Mouse (Mus musculus): ENCODE data around the gene Znrd1as. TPM values are rescaled to one million over a fixed set of nuclear protein-coding genes. Genes with fewer than 3 reads are reported as not detected.
A peak's percentile ranks its signal among the peaks of the same experiment; 100 is the strongest.
"Not testable (repeated sequence)": the region's sequence is repeated elsewhere in the genome, so short reads cannot be mapped to it uniquely, and the experiment has no call there.

Gene Znrd1as
- polyA plus RNA-seq, 1 experiment from 2014 or later, result 7.9 TPM

DNA sequence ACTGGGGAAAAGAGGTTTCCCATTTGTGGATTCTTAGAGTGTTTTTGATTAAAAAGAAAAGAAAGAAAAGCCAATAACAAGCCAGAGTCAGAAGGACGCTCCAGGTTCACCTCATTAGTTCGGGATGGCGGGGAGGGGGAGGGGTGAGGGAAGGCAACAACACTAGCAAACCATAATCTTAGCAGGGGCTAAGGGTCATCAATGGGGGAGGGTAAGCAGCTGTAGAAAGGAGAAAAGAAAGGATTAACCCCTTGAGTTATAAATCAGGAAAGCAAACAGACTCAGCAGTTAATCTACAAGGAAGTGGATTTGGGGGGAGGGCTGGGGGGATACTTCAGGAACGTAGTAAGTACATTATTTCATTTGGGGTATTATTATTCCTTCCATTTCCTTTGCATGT, 23.5 kb downstream of the Znrd1as start:
- peak overlapping the region; percentile 32 for H3K4me3 ChIP-seq (ENCODE audit: low read depth, low read length)

GRCm38 (mm10) chr17:36982253-36983155, 24.1 kb downstream of the Znrd1as start:
- Histone ChIP-seq H3K27ac (ENCODE audit: low read depth, low read length) (no peak overlapping the region), H3K4me3 (ENCODE audit: low read depth, low read length) (no peak overlapping the region), H3K9ac (ENCODE audit: low read depth, low read length) (no peak overlapping the region), H3K9me3 (replicated peaks; ENCODE audit: control insufficient read depth, low read length) (no peaks in the 10 kb centered on the region), H3K4me1 (ENCODE audit: control insufficient read depth, insufficient read depth, low read length) (peaks cover 4% of the 10 kb centered on the region; the same call in 1 of the 2 replicates), H3K27me3 (ENCODE audit: control insufficient read depth, insufficient read depth, low read length) (peaks cover 7% of the 10 kb centered on the region), H3K4me2 (no peak overlapping the region), H3K36me3 (ENCODE audit: control insufficient read depth, insufficient read depth, low read length) (no peaks in the 10 kb centered on the region)
- 28% methylated on average over 5 of the region's 5 CpGs for WGBS (ENCODE audit: insufficient replicate concordance)
- no peak for ATAC-seq (replicated peaks; ENCODE audit: insufficient number of reproducible peaks, low FRiP score, low TSS enrichment)

More for the DNA sequence above, 23.5 kb downstream of the Znrd1as start:
- Histone ChIP-seq H3K27me3 (ENCODE audit: control insufficient read depth, insufficient read depth, low read length) (peaks cover 7% of the 10 kb centered on the region; the same call in 1 of the 2 replicates), H3K36me3 (ENCODE audit: control insufficient read depth, insufficient read depth, low read length) (no peaks in the 10 kb centered on the region), H3K4me1 (ENCODE audit: control insufficient read depth, insufficient read depth, low read length) (peaks cover 4% of the 10 kb centered on the region; the same call in 1 of the 2 replicates), H3K27ac (ENCODE audit: low read depth, low read length) (no peak overlapping the region), H3K4me2 (peak overlapping the region; percentile 67), H3K9ac (ENCODE audit: low read depth, low read length) (peak overlapping the region; percentile 59; the same call in 1 of the 2 replicates), H3K9me3 (replicated peaks; ENCODE audit: control insufficient read depth, low read length) (no peaks in the 10 kb centered on the region)
- no peak for ATAC-seq (replicated peaks; ENCODE audit: insufficient number of reproducible peaks, low FRiP score, low TSS enrichment)
- WGBS (ENCODE audit: insufficient replicate concordance), result 3% methylated on average over 4 of the region's 4 CpGs

GRCm38 (mm10) chr17:36988475-36988874, 30.1 kb downstream of the Znrd1as start:
- Histone ChIP-seq H3K27ac (ENCODE audit: low read depth, low read length) (no peak overlapping the region), H3K9ac (ENCODE audit: low read depth, low read length) (peak overlapping the region; percentile 22; the same call in 1 of the 2 replicates), H3K36me3 (ENCODE audit: control insufficient read depth, insufficient read depth, low read length) (no peaks in the 10 kb centered on the region), H3K27me3 (ENCODE audit: control insufficient read depth, insufficient read depth, low read length) (peaks cover 26% of the 10 kb centered on the region), H3K4me1 (ENCODE audit: control insufficient read depth, insufficient read depth, low read length) (no peaks in the 10 kb centered on the region; the same call in 1 of the 2 replicates), H3K9me3 (replicated peaks; ENCODE audit: control insufficient read depth, low read length) (no peaks in the 10 kb centered on the region), H3K4me2 (peak overlapping the region; percentile 60), H3K4me3 (ENCODE audit: low read depth, low read length) (peak overlapping the region; percentile 34)
- 8% methylated on average over 24 of the region's 24 CpGs for WGBS (ENCODE audit: insufficient replicate concordance)
- ATAC-seq (replicated peaks; ENCODE audit: insufficient number of reproducible peaks, low FRiP score, low TSS enrichment), result no peak

DNA sequence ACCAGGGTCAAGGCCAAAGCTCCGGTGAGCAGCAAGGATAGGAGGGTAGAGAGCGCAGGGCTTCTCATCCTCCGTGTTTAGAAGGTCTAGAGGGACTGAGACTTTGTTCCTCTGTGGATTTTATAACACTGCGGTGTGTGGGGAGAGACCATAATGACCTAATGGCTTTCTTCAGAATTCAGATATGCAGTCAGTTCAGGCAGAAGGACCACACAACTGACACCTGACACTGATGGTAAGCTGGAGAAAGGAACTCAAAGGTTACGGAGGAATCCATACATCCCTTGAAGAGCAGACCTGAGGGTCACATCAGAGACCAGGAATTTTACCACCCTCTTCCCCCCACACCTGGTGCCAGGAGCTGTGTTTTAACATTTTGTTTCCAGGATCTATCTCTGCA, 31.0 kb downstream of the Znrd1as start, which contains the start of gene H2-M5:
Gene H2-M5 (minus strand): TSS at position 101 of the 400 bp plus-strand sequence.
- ATAC-seq (replicated peaks; ENCODE audit: insufficient number of reproducible peaks, low FRiP score, low TSS enrichment), result no peak
- Histone ChIP-seq H3K9me3 (replicated peaks; ENCODE audit: control insufficient read depth, low read length) (no peaks in the 10 kb centered on the region), H3K36me3 (ENCODE audit: control insufficient read depth, insufficient read depth, low read length) (no peaks in the 10 kb centered on the region), H3K27me3 (ENCODE audit: control insufficient read depth, insufficient read depth, low read length) (peaks cover 26% of the 10 kb centered on the region), H3K4me2 (peak within 1 kb of the TSS; percentile 60), H3K27ac (ENCODE audit: low read depth, low read length) (no peak within 1 kb of the TSS), H3K4me3 (ENCODE audit: low read depth, low read length) (peak within 1 kb of the TSS; percentile 34), H3K4me1 (ENCODE audit: control insufficient read depth, insufficient read depth, low read length) (no peaks in the 10 kb centered on the region; the same call in 1 of the 2 replicates), H3K9ac (ENCODE audit: low read depth, low read length) (peak within 1 kb of the TSS; percentile 22; the same call in 1 of the 2 replicates)
- WGBS (ENCODE audit: insufficient replicate concordance), result 19% methylated on average over 5 of the region's 5 CpGs

- H3K9ac ChIP-seq (ENCODE audit: low read depth, low read length); H3K4me3 ChIP-seq (ENCODE audit: low read depth, low read length); H3K36me3 ChIP-seq (ENCODE audit: control insufficient read depth, insufficient read depth, low read length); H3K9me3 ChIP-seq (replicated peaks; ENCODE audit: control insufficient read depth, low read length); ATAC-seq (replicated peaks; ENCODE audit: insufficient number of reproducible peaks, low FRiP score, low TSS enrichment); H3K27ac ChIP-seq (ENCODE audit: low read depth, low read length); H3K4me2 ChIP-seq; H3K4me1 ChIP-seq (ENCODE audit: control insufficient read depth, insufficient read depth, low read length): not testable (repeated sequence)
- WGBS (ENCODE audit: insufficient replicate concordance), result 73% methylated on average over 6 of the region's 6 CpGs
- H3K27me3 ChIP-seq (ENCODE audit: control insufficient read depth, insufficient read depth, low read length), result peaks cover 26% of the 10 kb centered on the region
Measured at GRCm38 (mm10) chr17:36990630-36991029, 32.2 kb downstream of the Znrd1as start.

GRCm38 (mm10) chr17:36992336-36993104, 34.1 kb downstream of the Znrd1as start:
- Histone ChIP-seq H3K27ac (ENCODE audit: low read depth, low read length) (no peak overlapping the region), H3K36me3 (ENCODE audit: control insufficient read depth, insufficient read depth, low read length) (no peaks in the 10 kb centered on the region), H3K4me1 (ENCODE audit: control insufficient read depth, insufficient read depth, low read length) (no peaks in the 10 kb centered on the region; the same call in 1 of the 2 replicates), H3K9ac (ENCODE audit: low read depth, low read length) (no peak overlapping the region), H3K27me3 (ENCODE audit: control insufficient read depth, insufficient read depth, low read length) (peaks cover 22% of the 10 kb centered on the region), H3K9me3 (replicated peaks; ENCODE audit: control insufficient read depth, low read length) (no peaks in the 10 kb centered on the region), H3K4me2 (no peak overlapping the region), H3K4me3 (ENCODE audit: low read depth, low read length) (no peak overlapping the region)
- ATAC-seq (replicated peaks; ENCODE audit: insufficient number of reproducible peaks, low FRiP score, low TSS enrichment), result no peak
- WGBS (ENCODE audit: insufficient replicate concordance), result 56% methylated on average over 3 of the region's 3 CpGs

DNA sequence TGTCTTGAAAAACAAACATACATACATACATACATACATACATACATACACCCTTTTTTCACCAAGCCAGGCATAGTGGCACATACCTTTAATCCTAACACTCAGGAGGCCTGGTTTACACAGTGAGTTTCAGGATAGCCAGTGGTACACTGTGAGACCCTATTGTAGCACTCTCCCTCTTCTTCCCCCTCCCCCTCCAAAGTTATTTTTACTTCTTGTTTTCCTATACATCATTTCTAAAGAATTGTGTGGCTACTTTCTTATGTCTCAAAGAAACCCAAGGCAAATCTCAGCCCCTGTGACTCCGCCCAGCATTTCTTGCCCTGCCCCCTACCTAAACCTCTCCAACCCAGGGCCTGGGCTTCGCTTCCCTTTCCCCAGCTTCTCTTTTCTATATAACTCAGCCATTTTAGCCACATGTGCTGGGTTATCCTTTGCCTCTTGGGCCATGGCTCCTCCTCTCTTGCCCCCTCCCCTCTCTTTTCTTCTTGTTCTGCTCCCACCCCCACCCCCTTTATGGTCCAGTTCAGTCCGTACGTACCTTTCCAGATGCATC, 35.5 kb downstream of the Znrd1as start:
- Histone ChIP-seq H3K27me3 (ENCODE audit: control insufficient read depth, insufficient read depth, low read length) (peaks cover 9% of the 10 kb centered on the region), H3K9ac (ENCODE audit: low read depth, low read length) (no peak overlapping the region), H3K4me3 (ENCODE audit: low read depth, low read length) (no peak overlapping the region), H3K9me3 (replicated peaks; ENCODE audit: control insufficient read depth, low read length) (no peaks in the 10 kb centered on the region), H3K4me1 (ENCODE audit: control insufficient read depth, insufficient read depth, low read length) (no peaks in the 10 kb centered on the region; the same call in 1 of the 2 replicates), H3K27ac (ENCODE audit: low read depth, low read length) (no peak overlapping the region), H3K4me2 (no peak overlapping the region), H3K36me3 (ENCODE audit: control insufficient read depth, insufficient read depth, low read length) (no peaks in the 10 kb centered on the region)
- ATAC-seq (replicated peaks; ENCODE audit: insufficient number of reproducible peaks, low FRiP score, low TSS enrichment), result no peak
- WGBS (ENCODE audit: insufficient replicate concordance), result 92% methylated on average over 4 of the region's 4 CpGs

DNA sequence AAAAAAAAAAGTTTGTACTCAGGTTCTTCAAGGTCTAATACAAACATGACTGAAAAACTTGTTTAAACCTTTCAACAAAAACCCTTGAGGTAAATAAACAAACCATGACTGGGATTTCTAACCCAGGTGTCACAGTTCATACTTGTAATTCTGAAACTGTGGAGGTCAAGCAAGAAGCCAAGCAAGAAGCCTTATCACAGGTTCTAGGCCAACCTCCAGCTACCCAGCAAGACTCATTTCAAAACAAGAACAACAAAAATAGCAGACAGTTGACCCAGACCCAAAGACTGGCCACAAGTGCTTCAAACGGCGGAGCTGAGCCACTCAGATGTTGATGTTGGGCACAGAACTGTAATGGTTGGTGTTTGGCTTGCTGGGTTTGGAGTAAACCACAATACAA, 36.1 kb downstream of the Znrd1as start:
- Histone ChIP-seq H3K36me3 (ENCODE audit: control insufficient read depth, insufficient read depth, low read length) (no peaks in the 10 kb centered on the region), H3K4me3 (ENCODE audit: low read depth, low read length) (no peak overlapping the region), H3K9me3 (replicated peaks; ENCODE audit: control insufficient read depth, low read length) (no peaks in the 10 kb centered on the region), H3K4me2 (no peak overlapping the region), H3K27ac (ENCODE audit: low read depth, low read length) (no peak overlapping the region), H3K4me1 (ENCODE audit: control insufficient read depth, insufficient read depth, low read length) (no peaks in the 10 kb centered on the region), H3K27me3 (ENCODE audit: control insufficient read depth, insufficient read depth, low read length) (peaks cover 5% of the 10 kb centered on the region; the same call in 1 of the 2 replicates), H3K9ac (ENCODE audit: low read depth, low read length) (no peak overlapping the region)
- 78% methylated on average over 2 of the region's 2 CpGs for WGBS (ENCODE audit: insufficient replicate concordance)
- ATAC-seq (replicated peaks; ENCODE audit: insufficient number of reproducible peaks, low FRiP score, low TSS enrichment), result no peak

Data from heart, embryonic 11.5 days (tissue).